Mouse (Mus musculus): ENCODE measurements around the gene Eif2s3x.

DNA sequence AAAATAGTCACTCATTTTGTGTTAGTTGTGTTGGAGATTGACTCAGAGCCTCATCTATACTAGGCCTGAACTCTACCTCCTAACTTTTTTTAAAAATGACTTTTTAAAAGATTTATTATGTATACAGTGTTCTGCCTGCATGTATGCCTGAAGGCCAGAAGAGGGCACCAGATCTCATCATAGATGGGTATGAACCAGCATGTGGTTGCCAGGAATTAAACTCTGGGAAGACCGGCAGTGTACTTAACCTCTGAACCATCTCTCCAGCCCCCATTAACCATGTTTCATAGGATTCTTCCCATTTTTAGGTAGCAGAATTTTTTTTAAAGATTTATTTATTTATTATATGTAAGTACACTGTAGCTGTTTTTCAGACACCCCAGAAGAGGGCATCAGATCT, 27.5 kb downstream of the Eif2s3x start:
- TF ChIP-seq CTCF (IDR thresholded peaks at IDR 0.05) (peak; percentile 74), POLR2A (IDR thresholded peaks at IDR 0.05; ENCODE audit: insufficient read depth, low read depth, low read length) (no peak)
